Mouse (Mus musculus): ENCODE measurements around the gene Slc25a23.
A peak's percentile ranks its signal among the peaks of the same experiment; 100 is the strongest.

The Slc25a23 gene

DNA sequence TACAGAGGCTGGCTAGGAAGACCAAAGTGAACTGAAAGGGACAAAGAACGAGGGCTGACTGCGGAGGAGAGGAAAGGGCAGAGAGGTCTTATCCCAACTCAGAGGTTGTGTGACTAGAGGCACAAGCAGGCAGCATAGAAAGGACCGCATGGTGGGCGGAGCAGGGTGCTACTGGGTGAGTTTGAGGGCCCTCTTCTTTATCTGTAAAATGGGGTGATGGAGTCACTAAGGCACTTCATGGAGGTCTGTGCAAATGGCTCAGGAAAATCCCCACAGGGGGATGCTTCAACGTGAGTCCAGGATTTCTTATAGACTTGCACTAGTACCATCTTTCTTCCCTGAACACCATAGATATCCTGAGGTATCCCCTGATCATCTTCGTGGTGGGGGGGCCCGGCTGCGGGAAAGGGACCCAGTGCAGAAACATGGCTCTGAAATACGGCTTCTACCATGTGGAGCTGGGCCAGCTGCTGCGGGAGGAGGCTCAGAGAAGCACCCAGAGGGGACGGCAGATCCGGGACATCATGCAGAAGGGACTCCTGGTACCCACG lies 47.3 kb downstream of the Slc25a23 start:
- no peak for DNase-seq (ENCODE audit: low spot score)

DNA sequence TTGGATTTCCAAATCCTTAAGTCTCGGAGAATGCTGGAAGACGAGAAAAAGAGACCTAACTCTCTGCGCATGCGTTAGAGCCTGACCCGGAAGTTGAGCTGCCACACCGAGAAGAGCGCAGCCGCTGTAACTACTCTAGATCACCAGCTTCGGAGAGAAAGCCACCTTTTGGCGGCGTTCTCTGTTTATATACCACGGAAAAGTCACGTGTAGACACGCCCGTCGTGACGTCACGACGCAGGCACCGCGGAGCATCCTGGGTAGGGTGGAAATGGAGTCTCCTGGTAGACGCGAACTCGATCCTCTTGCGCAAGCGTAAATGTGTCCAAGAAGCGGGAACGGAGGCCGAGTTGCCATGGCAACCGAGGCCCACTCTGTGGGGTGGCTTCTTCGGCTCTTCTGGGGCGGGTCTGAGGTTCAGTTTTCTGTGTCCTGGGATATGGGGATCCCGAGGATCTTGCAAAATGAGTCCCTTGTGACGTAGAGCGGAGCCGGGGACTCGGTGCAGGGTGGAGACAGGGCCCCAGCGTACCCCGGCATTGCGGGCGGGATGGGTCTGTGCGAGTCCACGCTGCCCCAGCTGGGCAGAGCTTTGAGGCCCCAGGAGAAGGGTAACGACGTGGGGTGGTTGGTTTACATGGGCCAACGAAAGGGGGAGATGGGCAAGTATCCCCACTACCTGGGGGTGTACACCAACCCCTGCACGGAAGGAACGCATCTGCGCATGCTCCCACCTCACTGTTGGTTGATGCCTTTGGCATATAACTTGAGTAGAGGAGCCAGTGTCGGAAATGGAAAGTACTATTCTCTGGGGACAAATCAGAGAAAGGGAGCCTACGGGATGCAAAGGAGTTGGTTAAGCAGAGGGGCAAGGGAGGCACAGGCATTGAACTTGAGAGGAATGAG lies 48.2 kb downstream of the Slc25a23 start, which contains the start of the genes Gtf2f1 and Gm17949:
Gene Gtf2f1 (minus strand): TSS at position 53 of the 906 bp plus-strand sequence.
Gene Gm17949 (plus strand): TSS at position 234 of the 906 bp plus-strand sequence.
- DNase-seq (ENCODE audit: low spot score) = peak; percentile 98

DNA sequence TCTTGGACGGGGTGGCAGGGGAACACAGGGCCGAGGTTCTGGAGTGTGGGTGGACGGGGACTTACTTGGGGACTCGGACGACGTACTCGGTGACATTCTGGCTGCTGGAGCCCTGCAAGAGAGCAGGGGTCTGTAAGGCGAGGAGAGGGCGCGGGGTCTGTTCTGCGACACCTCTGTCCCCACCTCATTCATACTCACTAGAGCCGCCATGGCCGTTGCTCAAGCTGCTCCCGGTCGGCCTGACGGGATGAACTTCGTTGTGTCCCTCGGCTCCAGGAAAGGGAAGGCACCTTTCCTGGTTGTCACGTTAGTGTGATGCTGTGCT lies 48.8 kb downstream of the Slc25a23 start:
- no peak for DNase-seq (ENCODE audit: low spot score)

- DNase-seq (ENCODE audit: low spot score) = no peak
These were observed 52.3 kb downstream of the Slc25a23 start for GRCm38 (mm10) chr17:57007137-57007905.

- no peak for DNase-seq (ENCODE audit: low spot score)
These were observed 55.7 kb downstream of the Slc25a23 start for GRCm38 (mm10) chr17:57003994-57004393.

- DNase-seq (ENCODE audit: low spot score) = no peak
These were observed 58.4 kb downstream of the Slc25a23 start for GRCm38 (mm10) chr17:57001228-57001627.

DNA sequence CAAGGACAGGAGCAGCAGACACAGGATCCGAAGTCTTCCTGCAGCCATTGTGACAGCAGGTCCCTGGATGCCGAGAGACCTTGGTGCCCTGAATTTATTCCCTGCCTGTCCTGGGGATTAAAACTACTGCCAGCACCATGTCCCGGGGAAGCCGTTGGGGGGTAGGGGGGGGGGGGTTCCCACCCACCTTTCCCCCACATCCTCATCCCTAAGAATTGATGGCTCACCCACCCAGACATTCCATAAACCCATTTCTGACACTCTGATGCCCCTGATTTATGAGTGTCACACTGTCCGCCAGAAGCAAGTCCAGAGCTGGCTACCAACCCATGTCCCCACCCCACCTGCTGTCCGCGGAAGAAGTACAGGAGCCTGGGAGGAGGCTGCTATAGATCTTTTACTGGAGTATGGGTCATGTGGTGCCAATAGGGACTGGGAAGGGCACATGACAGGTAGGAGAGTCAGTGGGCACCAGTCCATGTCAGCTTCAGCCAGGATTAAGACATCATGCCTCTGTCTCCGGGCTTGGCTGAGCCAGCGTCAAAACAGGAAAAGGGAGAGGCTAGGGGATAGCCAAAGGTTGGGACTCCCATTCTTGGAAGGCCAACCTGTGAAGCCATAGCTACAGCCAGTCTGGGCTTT lies 59.6 kb downstream of the Slc25a23 start, which contains the start of gene Pspn:
Gene Pspn (minus strand): TSS at position 51 of the 642 bp plus-strand sequence.
- no peak for DNase-seq (ENCODE audit: low spot score)

GRCm38 (mm10) chr17:56999414-56999813 lies 60.2 kb downstream of the Slc25a23 start:
- no peak for DNase-seq (ENCODE audit: low spot score)

DNA sequence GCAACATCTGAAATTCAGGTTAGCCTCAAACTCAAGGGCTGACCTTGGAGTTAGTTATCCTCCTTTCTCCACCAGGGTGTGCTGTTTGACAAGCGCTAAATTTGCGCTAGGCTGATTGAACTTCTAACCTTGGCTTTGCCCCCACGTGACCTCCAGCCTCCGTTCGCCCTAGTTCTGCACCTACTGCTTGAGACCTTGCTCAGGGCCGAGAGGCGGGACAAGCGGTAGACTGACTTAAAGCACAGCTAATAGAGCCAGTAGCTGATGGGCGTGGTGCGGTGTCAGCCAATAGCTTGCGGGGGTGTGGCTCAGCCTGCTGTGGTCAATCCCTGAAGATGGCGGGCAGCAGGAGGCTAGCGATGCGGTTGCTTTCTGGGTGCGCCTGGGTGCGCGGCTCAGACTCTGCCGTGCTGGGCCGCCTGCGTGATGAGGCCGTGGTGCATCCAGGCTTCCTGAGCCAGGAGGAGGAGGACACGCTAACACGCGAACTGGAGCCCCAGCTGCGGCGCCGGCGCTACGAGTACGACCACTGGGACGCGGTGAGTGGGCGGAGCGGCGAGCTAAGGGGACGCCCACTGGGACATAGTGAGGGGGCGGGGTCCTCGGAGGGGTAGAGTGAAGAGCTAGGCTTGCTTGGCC lies 62.5 kb downstream of the Slc25a23 start, which contains the start of gene Alkbh7:
Gene Alkbh7 (plus strand): TSS at position 311 of the 639 bp plus-strand sequence.
- peak; percentile 98 for DNase-seq (ENCODE audit: low spot score)

- no peak for DNase-seq (ENCODE audit: low spot score)
These were observed 63.2 kb downstream of the Slc25a23 start for GRCm38 (mm10) chr17:56996506-56996905.

DNA sequence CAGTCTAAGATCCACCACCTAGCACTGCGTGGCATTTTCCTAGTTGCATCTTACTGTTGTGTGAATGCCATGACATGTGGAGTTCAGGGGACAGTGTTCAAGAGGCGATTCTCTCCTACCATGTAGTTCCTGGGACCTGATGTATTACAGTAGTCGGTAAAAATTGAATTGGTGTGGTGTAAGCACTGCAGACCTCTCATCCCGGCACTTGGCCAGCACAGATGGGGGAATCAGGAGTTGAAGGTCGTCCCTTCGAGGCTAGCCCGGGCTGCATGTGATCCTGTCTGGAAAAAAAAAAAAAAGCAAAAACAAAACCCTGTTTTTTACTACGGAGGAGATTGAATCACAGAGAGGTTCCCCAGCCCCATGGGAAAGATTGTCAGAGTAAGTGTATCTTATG lies 64.6 kb downstream of the Slc25a23 start:
- DNase-seq (ENCODE audit: low spot score) = no peak

Measured in yolk sac, embryonic 10.5 days (tissue).